ENCODE assay signal across 17 mouse cellular contexts in genomic region chr13:98733292-98733691, GRCm38 (mm10). TPM values are rescaled to one million over a fixed set of nuclear protein-coding genes. Genes with fewer than 3 reads are reported as not detected.
"Had no signal": no experiment of that assay in that cellular context is flagged by ENCODE, and none has a peak within 500 bp of the region (broad histone marks: within the 10 kb centered on the region; RNA-seq: fewer than 3 reads in every experiment).

No protein-coding gene starts in this region.

- H3K4me2 ChIP-seq: kidney, embryonic 15.5 days; liver, embryonic 15.5 days; midbrain, embryonic 11.5 days; midbrain, embryonic 15.5 days; neural tube, embryonic 12.5 days had no signal

- H3K4me3 ChIP-seq: kidney, embryonic 15.5 days; left cerebral cortex, adult 2 months; limb, embryonic 10.5 days; liver, embryonic 15.5 days; midbrain, embryonic 15.5 days; neural tube, embryonic 12.5 days had no signal

- DNase-seq: kidney, postnatal 25 days; lung, adult 2 months; lung, postnatal 36 days; thymus, adult 18-20 months; thymus, postnatal 14 days had no signal

- ATAC-seq: lung, postnatal 0 days; midbrain, embryonic 15.5 days had no signal

- H3K4me1 ChIP-seq: kidney, embryonic 15.5 days; limb, embryonic 10.5 days; midbrain, embryonic 15.5 days; neural tube, embryonic 12.5 days had no signal

- H3K9ac ChIP-seq: kidney, embryonic 15.5 days; liver, embryonic 15.5 days; midbrain, embryonic 15.5 days; neural tube, embryonic 12.5 days had no signal

- H3K9me3 ChIP-seq: kidney, embryonic 15.5 days; limb, embryonic 10.5 days; liver, embryonic 15.5 days; midbrain, embryonic 15.5 days; neural tube, embryonic 12.5 days had no signal

- H3K27ac ChIP-seq: kidney, embryonic 15.5 days; left cerebral cortex, adult 2 months; limb, embryonic 10.5 days; liver, embryonic 15.5 days; midbrain, embryonic 15.5 days; neural tube, embryonic 12.5 days; stomach, postnatal 0 days had no signal

- H3K27me3 ChIP-seq: kidney, embryonic 15.5 days; liver, embryonic 15.5 days; midbrain, embryonic 15.5 days; neural tube, embryonic 12.5 days had no signal

RNA-seq across cellular contexts. Expression of gene Tmem171, which starts 38.7 kb away (rescaled TPM):
- total RNA-seq: megakaryocyte, adult 5-6 weeks; monocyte, adult 5-6 weeks; neutrophil, adult 5-6 weeks had no signal
- polyA plus RNA-seq: limb, embryonic 10.5 days; midbrain, embryonic 11.5 days; midbrain, embryonic 15.5 days; neural tube, embryonic 12.5 days had no signal
